Mouse (Mus musculus): ENCODE results near the gene 4930415L06Rik.

4930415L06Rik gene

GRCm38 (mm10) chrX:89932752-89933151 is at the start of gene 4930415L06Rik:
Gene 4930415L06Rik (minus strand): TSS chrX:89932852.
- DNase-seq (ENCODE audit: low spot score), result no peak

GRCm38 (mm10) chrX:89978621-89979020 is 46.0 kb upstream of the 4930415L06Rik start:
- no peak for DNase-seq (ENCODE audit: low spot score)

- DNase-seq (ENCODE audit: low spot score), result no peak
These were observed 27.8 kb downstream of the 4930415L06Rik start for GRCm38 (mm10) chrX:89904871-89905270.
